Mouse (Mus musculus): Measurements from ENCODE around the gene Hoxb2. TPM values are rescaled to one million over a fixed set of nuclear protein-coding genes. Genes with fewer than 3 reads are reported as not detected.
A peak's percentile ranks its signal among the peaks of the same experiment; 100 is the strongest.

The Hoxb2 gene
- polyA plus RNA-seq, 1 experiment from 2014 or later = 45.9 TPM

GRCm38 (mm10) chr11:96365441-96366091, 15.2 kb downstream of the Hoxb2 start, which contains the start of gene Hoxb1:
Hoxb1 (plus strand) TSS chr11:96365752.
- Histone ChIP-seq H3K36me3 (no peaks in the 10 kb centered on the region), H3K27ac (no peak within 1 kb of the TSS), H3K9ac (peak within 1 kb of the TSS; percentile 8; the same call in 1 of the 2 replicates), H3K27me3 (peaks cover 49% of the 10 kb centered on the region), H3K4me3 (replicated peaks) (peak within 1 kb of the TSS; percentile 28), H3K4me1 (peaks cover 49% of the 10 kb centered on the region), H3K4me2 (peak within 1 kb of the TSS; percentile 57), H3K9me3 (replicated peaks) (no peaks in the 10 kb centered on the region)
- ATAC-seq (replicated peaks; ENCODE audit: low FRiP score) = 0 out of 2 replicates have a peak, but pooled peaks have one; percentile 12
- WGBS = 12% methylated on average over 26 of the region's 26 CpGs

- H3K27me3 ChIP-seq = peaks cover 53% of the 10 kb centered on the region
- 4% methylated on average over 47 of the region's 47 CpGs for WGBS
- no peak overlapping the region for H3K27ac ChIP-seq
- H3K4me3 ChIP-seq (replicated peaks) = peak overlapping the region; percentile 28
- no peaks in the 10 kb centered on the region for H3K36me3 ChIP-seq
- H3K9me3 ChIP-seq (replicated peaks) = no peaks in the 10 kb centered on the region
- peak overlapping the region; percentile 57 for H3K4me2 ChIP-seq
- H3K9ac ChIP-seq = peak overlapping the region; percentile 8; the same call in 1 of the 2 replicates
- peak; percentile 42 for ATAC-seq (replicated peaks; ENCODE audit: low FRiP score)
- H3K4me1 ChIP-seq = peaks cover 55% of the 10 kb centered on the region
Observed at GRCm38 (mm10) chr11:96366092-96367041, 16.0 kb downstream of the Hoxb2 start.

GRCm38 (mm10) chr11:96367141-96367540, 16.8 kb downstream of the Hoxb2 start:
- no peaks in the 10 kb centered on the region for H3K36me3 ChIP-seq
- H3K27me3 ChIP-seq = peaks cover 53% of the 10 kb centered on the region
- peak overlapping the region; percentile 57 for H3K4me2 ChIP-seq
- H3K4me3 ChIP-seq (replicated peaks) = peak overlapping the region; percentile 28; the same call in 1 of the 2 replicates
- no peak overlapping the region for H3K27ac ChIP-seq
- ATAC-seq (replicated peaks; ENCODE audit: low FRiP score) = no peak
- no peaks in the 10 kb centered on the region for H3K9me3 ChIP-seq (replicated peaks)
- WGBS = 44% methylated on average over 6 of the region's 6 CpGs
- H3K9ac ChIP-seq = no peak overlapping the region; the same call in 1 of the 2 replicates
- H3K4me1 ChIP-seq = peaks cover 61% of the 10 kb centered on the region

- H3K36me3 ChIP-seq = no peaks in the 10 kb centered on the region
- H3K4me1 ChIP-seq = peaks cover 63% of the 10 kb centered on the region
- H3K9me3 ChIP-seq (replicated peaks) = no peaks in the 10 kb centered on the region
- H3K4me3 ChIP-seq (replicated peaks) = no peak overlapping the region
- no peak overlapping the region for H3K4me2 ChIP-seq
- no peak overlapping the region for H3K27ac ChIP-seq
- WGBS = 34% methylated on average over 5 of the region's 5 CpGs
- no peak for ATAC-seq (replicated peaks; ENCODE audit: low FRiP score)
- peaks cover 56% of the 10 kb centered on the region for H3K27me3 ChIP-seq
- no peak overlapping the region for H3K9ac ChIP-seq
Observed at GRCm38 (mm10) chr11:96368686-96369085, 18.4 kb downstream of the Hoxb2 start.

GRCm38 (mm10) chr11:96369140-96369539, 18.8 kb downstream of the Hoxb2 start:
- Histone ChIP-seq H3K4me2 (no peak overlapping the region), H3K36me3 (no peaks in the 10 kb centered on the region), H3K27ac (no peak overlapping the region), H3K4me1 (peaks cover 58% of the 10 kb centered on the region), H3K4me3 (replicated peaks) (no peak overlapping the region), H3K9me3 (replicated peaks) (no peaks in the 10 kb centered on the region), H3K9ac (no peak overlapping the region), H3K27me3 (peaks cover 56% of the 10 kb centered on the region)
- no peak for ATAC-seq (replicated peaks; ENCODE audit: low FRiP score)
- 70% methylated on average over 7 of the region's 7 CpGs for WGBS

GRCm38 (mm10) chr11:96371726-96372125, 21.4 kb downstream of the Hoxb2 start:
- H3K36me3 ChIP-seq = no peaks in the 10 kb centered on the region
- ATAC-seq (replicated peaks; ENCODE audit: low FRiP score) = no peak
- WGBS = 56% methylated on average over 3 of the region's 3 CpGs

GRCm38 (mm10) chr11:96372519-96372918, 22.2 kb downstream of the Hoxb2 start:
- no peak overlapping the region for H3K4me3 ChIP-seq (replicated peaks)
- WGBS = 5% methylated on average over 3 of the region's 3 CpGs
- no peaks in the 10 kb centered on the region for H3K9me3 ChIP-seq (replicated peaks)
- peaks cover 33% of the 10 kb centered on the region for H3K27me3 ChIP-seq
- peak overlapping the region; percentile 84 for H3K27ac ChIP-seq
- no peaks in the 10 kb centered on the region for H3K36me3 ChIP-seq
- H3K9ac ChIP-seq = no peak overlapping the region
- peaks cover 37% of the 10 kb centered on the region for H3K4me1 ChIP-seq
- ATAC-seq (replicated peaks; ENCODE audit: low FRiP score) = peak; percentile 88
- peak overlapping the region; percentile 23; the same call in 1 of the 2 replicates for H3K4me2 ChIP-seq

More at GRCm38 (mm10) chr11:96371726-96372125, 21.4 kb downstream of the Hoxb2 start:
- Histone ChIP-seq H3K4me2 (no peak overlapping the region), H3K27ac (no peak overlapping the region), H3K4me3 (replicated peaks) (no peak overlapping the region), H3K9me3 (replicated peaks) (no peaks in the 10 kb centered on the region), H3K4me1 (peaks cover 43% of the 10 kb centered on the region), H3K27me3 (peaks cover 40% of the 10 kb centered on the region), H3K9ac (no peak overlapping the region)

GRCm38 (mm10) chr11:96374810-96375209, 24.5 kb downstream of the Hoxb2 start:
- Histone ChIP-seq H3K4me1 (peaks cover 26% of the 10 kb centered on the region), H3K27me3 (peaks cover 17% of the 10 kb centered on the region), H3K9ac (no peak overlapping the region), H3K27ac (no peak overlapping the region), H3K4me3 (replicated peaks) (no peak overlapping the region), H3K9me3 (replicated peaks) (no peaks in the 10 kb centered on the region), H3K36me3 (no peaks in the 10 kb centered on the region), H3K4me2 (no peak overlapping the region)
- ATAC-seq (replicated peaks; ENCODE audit: low FRiP score) = no peak
- WGBS = 65% methylated on average over 7 of the region's 7 CpGs

- Histone ChIP-seq H3K9ac (no peak overlapping the region), H3K4me2 (no peak overlapping the region), H3K27ac (peak overlapping the region; percentile 71), H3K9me3 (replicated peaks) (no peaks in the 10 kb centered on the region), H3K4me3 (replicated peaks) (no peak overlapping the region), H3K4me1 (peaks cover 11% of the 10 kb centered on the region; the same call in 1 of the 2 replicates), H3K36me3 (no peaks in the 10 kb centered on the region), H3K27me3 (no peaks in the 10 kb centered on the region)
- 71% methylated on average over 5 of the region's 5 CpGs for WGBS
- ATAC-seq (replicated peaks; ENCODE audit: low FRiP score) = no peak
Observed at GRCm38 (mm10) chr11:96383381-96383780, 33.1 kb downstream of the Hoxb2 start.

GRCm38 (mm10) chr11:96387635-96388034, 37.3 kb downstream of the Hoxb2 start:
- Histone ChIP-seq H3K9me3 (replicated peaks) (no peaks in the 10 kb centered on the region), H3K27ac (no peak overlapping the region), H3K4me3 (replicated peaks) (no peak overlapping the region), H3K4me2 (no peak overlapping the region), H3K4me1 (peaks cover 7% of the 10 kb centered on the region; the same call in 1 of the 2 replicates), H3K27me3 (no peaks in the 10 kb centered on the region), H3K9ac (no peak overlapping the region), H3K36me3 (no peaks in the 10 kb centered on the region)
- WGBS = 83% methylated on average over 2 of the region's 2 CpGs
- ATAC-seq (replicated peaks; ENCODE audit: low FRiP score) = no peak

- whole genome bisulfite sequencing = 9% methylated on average over 15 of the region's 15 CpGs
- H3K4me3 ChIP-seq (replicated peaks) = no peak overlapping the region
- peak overlapping the region; percentile 35 for H3K4me2 ChIP-seq
- no peaks in the 10 kb centered on the region for H3K9me3 ChIP-seq (replicated peaks)
- ATAC-seq (replicated peaks; ENCODE audit: low FRiP score) = peak; percentile 86
- no peaks in the 10 kb centered on the region for H3K27me3 ChIP-seq
- H3K4me1 ChIP-seq = peaks cover 38% of the 10 kb centered on the region
- peak overlapping the region; percentile 84 for H3K27ac ChIP-seq
- no peaks in the 10 kb centered on the region for H3K36me3 ChIP-seq
- H3K9ac ChIP-seq = no peak overlapping the region
Observed at GRCm38 (mm10) chr11:96396772-96397626, 46.7 kb downstream of the Hoxb2 start.
